Mouse (Mus musculus) spleen, adult 2 months (tissue): ENCODE results near the gene Ldb2. TPM values are rescaled to one million over a fixed set of nuclear protein-coding genes. Genes with fewer than 3 reads are reported as not detected.

Experiments used
- DNase-seq, 2 experiments: peaks; one replicate each; pipeline versions ENCODE4 v3.0.0 to v3.0.0-alpha.2; 2012 to 2021; ENCODE audit warnings: low spot score in 2 of 2, low read depth in 1 of 2
- H3K27ac ChIP-seq: fragments of 200-500 bp; 2 replicates; pipeline ENCODE4 v1.5.1; 2012; ENCODE audit warnings: low read length, inconsistent platforms; ENCODE audit not compliant: insufficient read depth
- H3K27me3 ChIP-seq: fragments of 200-500 bp; 2 replicates; pipeline ENCODE4 v1.6.1; 2012; ENCODE audit warnings: mild to moderate bottlenecking, moderate library complexity, low read length, inconsistent platforms; ENCODE audit not compliant: control insufficient read depth, insufficient read depth
- H3K36me3 ChIP-seq: fragments of 200-500 bp; 2 replicates; pipeline ENCODE4 v1.6.1; 2012; ENCODE audit warnings: mild to moderate bottlenecking, low read length, inconsistent platforms; ENCODE audit not compliant: control insufficient read depth, insufficient read depth
- H3K4me1 ChIP-seq: fragments of 200-500 bp; 2 replicates; pipeline ENCODE4 v1.6.1; 2011; ENCODE audit warnings: inconsistent platforms; ENCODE audit not compliant: control insufficient read depth, insufficient read depth, insufficient read length
- H3K4me3 ChIP-seq: fragments of 200-500 bp; 2 replicates; pipeline ENCODE4 v1.5.1; 2011; ENCODE audit warnings: mild to moderate bottlenecking, inconsistent platforms; ENCODE audit not compliant: insufficient read depth, insufficient read length; ENCODE audit errors: extremely low read depth
- CTCF ChIP-seq: fragments of 200-500 bp; IDR thresholded peaks from 2 replicates; pipeline ENCODE4 v1.5.1; 2011; ENCODE audit warnings: mild to moderate bottlenecking, inconsistent platforms; ENCODE audit not compliant: insufficient read depth, insufficient read length, insufficient replicate concordance; ENCODE audit errors: extremely low read depth
- POLR2A ChIP-seq: fragments of 200-500 bp; IDR thresholded peaks from 2 replicates; pipeline ENCODE4 v1.6.1; 2011; ENCODE audit warnings: low read depth, low read length, inconsistent platforms
- WGBS: fragments of 180-500 bp; shearing (Covaris S2); methylation state at CpG from one replicate; pipeline ENCODE4 v1.1.7; 2018; 5-methylcytosine and 5-hydroxymethylcytosine counted together
- polyA plus RNA-seq: library from polyadenylated mRNA; depleted of rRNA; stranded (reverse); fragments of >200 nt; gene quantifications from 2 replicates; pipeline ENCODE4 v1.2.3, GENCODE M21; 2012

The Ldb2 gene
- polyA plus RNA-seq, 1 experiment: 10.9 TPM

DNA sequence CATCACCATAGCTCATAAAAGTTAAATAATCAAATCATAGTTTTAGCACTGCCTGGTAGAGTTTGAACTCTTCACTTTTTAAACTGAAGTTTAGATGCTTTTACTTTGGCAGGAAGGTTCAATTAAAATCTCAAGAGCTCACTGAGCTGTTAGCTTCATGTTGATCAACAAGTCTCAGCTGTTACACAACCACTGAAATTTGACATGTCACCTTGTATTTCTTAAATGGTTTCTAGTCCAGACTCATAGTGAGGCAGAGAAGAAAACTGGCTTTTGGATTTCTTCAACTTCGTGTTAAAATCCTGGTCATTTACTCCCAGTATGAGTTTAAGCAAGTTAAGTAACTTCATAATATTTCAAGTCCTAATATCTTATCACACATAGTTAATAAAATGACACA, 53.8 kb downstream of the Ldb2 start:
- Histone ChIP-seq H3K27me3 (no peaks in the 10 kb centered on the region), H3K4me1 (no peaks in the 10 kb centered on the region), H3K27ac (no peak overlapping the region), H3K36me3 (no peaks in the 10 kb centered on the region), H3K4me3 (no peak overlapping the region)
- DNase-seq: no peak
- WGBS: 91% methylated on average over 1 of the region's 1 CpGs
- TF ChIP-seq POLR2A: no peak
- TF ChIP-seq CTCF: no peak

DNA sequence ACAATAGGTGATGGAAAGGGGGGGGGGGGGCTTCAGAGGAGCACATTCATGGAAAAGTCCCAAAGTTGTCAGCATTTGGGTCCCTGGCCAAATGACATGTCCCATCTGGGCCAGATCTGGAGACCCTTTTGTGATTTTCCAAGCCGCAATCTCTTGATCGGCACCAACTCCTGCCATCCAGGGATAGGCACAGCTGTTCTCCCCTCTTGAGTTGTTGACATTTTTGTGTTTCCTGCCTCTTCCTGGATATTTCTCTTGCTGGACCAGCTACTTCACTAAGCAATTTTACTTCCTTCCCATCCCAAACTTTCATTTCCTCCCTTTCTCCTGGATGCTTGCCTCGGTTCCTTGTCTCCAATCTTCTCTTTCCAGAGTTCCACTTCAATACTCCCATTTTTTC, 63.1 kb downstream of the Ldb2 start:
- DNase-seq: no peak
- Histone ChIP-seq H3K27ac (no peak overlapping the region), H3K27me3 (no peaks in the 10 kb centered on the region), H3K36me3 (no peaks in the 10 kb centered on the region), H3K4me1 (no peaks in the 10 kb centered on the region), H3K4me3 (no peak overlapping the region)
- 89% methylated on average over 3 of the region's 3 CpGs for WGBS
- TF ChIP-seq CTCF: no peak

DNA sequence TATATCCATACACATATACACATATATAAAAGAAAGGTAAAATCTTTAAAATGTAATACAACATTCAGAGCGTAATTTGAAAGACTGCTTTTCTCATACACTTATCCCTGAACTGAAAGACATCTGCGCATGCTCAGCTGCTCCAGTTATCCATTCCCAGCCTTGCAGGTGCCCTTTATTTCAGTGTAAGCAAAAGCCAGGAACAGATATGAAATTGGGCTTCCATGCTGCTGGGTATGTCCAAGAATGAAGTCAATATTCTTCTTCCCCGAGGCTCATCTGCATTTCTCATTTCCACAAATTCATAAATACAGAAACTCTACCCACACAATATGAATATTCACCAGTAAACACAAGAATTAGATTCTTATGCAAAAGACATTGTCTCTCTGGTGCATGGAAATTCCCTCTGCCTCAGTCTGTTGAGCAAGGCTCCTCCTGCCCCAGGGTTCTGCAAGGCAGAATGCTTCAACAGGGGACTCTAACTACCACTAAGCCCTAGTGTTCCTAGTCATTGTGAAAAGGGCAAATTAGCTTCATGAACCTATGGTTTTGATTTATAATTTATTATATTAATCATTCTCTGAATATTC, 65.3 kb downstream of the Ldb2 start:
- Histone ChIP-seq H3K27me3 (no peaks in the 10 kb centered on the region), H3K36me3 (no peaks in the 10 kb centered on the region), H3K4me1 (no peaks in the 10 kb centered on the region), H3K27ac (no peak overlapping the region), H3K4me3 (no peak overlapping the region)
- TF ChIP-seq POLR2A: no peak
- no peak for TF ChIP-seq CTCF
- DNase-seq: no peak
- WGBS: 86% methylated on average over 3 of the region's 3 CpGs

DNA sequence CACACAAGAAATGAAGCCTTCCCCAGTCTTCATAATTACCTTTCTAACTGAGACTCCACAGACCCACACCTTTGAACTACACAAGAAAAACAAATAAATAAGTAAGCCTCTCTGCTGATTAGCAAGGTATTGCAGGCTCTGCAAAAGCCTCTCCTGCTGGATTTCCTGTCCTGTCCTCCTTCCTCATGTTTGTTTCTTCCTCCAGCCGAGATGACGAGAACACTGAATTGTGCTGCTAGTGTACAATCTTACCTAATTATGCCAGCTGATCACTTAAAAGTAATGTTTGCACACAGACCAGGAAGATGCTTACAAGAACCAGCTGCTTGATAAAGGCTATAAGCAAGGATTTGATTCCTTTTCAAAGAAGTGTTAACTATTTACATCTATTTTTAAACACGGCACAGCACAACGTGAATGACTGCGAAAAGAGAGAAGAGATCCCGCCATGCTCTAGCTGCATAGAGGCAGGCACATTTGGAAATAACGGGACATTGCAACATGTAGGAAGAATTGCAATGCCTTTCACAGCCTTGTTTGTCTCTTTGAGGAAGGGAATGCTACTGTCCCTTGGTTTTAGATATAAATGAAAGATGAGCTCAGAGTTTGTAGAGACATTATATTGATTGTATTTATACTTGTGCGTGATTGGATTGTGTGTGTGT, 69.7 kb downstream of the Ldb2 start:
- 82% methylated on average over 8 of the region's 8 CpGs for WGBS
- H3K27me3 ChIP-seq: no peaks in the 10 kb centered on the region
- H3K4me1 ChIP-seq: no peaks in the 10 kb centered on the region

DNA sequence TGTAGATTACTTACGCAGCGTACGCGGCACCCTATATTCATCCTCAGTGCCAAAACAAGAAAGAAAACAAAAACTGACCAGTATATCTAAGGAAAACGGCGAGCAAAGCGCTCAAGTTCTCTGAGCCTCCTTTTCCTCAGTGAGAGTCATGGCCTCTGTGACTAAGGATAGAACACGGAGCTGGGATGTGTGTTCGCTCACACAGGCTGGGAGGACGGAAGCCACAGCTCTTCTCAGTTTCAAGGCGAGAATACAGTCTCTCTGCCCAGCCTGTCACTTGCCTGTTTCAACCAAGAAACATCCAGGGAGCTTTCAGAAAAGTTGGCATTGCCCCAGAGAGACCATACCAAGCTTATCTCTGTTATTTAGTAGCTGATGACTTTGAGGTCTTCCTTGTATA, 71.5 kb downstream of the Ldb2 start:
- DNase-seq: no peak
- no peaks in the 10 kb centered on the region for H3K36me3 ChIP-seq
- no peak overlapping the region for H3K27ac ChIP-seq
- no peaks in the 10 kb centered on the region for H3K4me1 ChIP-seq
- WGBS: 93% methylated on average over 11 of the region's 11 CpGs
- no peak overlapping the region for H3K4me3 ChIP-seq
- H3K27me3 ChIP-seq: no peaks in the 10 kb centered on the region
- no peak for TF ChIP-seq POLR2A
- no peak for TF ChIP-seq CTCF

More for the DNA sequence above, 69.7 kb downstream of the Ldb2 start:
- H3K27ac ChIP-seq: no peak overlapping the region
- no peak overlapping the region for H3K4me3 ChIP-seq
- no peaks in the 10 kb centered on the region for H3K36me3 ChIP-seq
- no peak for DNase-seq
- TF ChIP-seq POLR2A: no peak
- TF ChIP-seq CTCF: no peak

DNA sequence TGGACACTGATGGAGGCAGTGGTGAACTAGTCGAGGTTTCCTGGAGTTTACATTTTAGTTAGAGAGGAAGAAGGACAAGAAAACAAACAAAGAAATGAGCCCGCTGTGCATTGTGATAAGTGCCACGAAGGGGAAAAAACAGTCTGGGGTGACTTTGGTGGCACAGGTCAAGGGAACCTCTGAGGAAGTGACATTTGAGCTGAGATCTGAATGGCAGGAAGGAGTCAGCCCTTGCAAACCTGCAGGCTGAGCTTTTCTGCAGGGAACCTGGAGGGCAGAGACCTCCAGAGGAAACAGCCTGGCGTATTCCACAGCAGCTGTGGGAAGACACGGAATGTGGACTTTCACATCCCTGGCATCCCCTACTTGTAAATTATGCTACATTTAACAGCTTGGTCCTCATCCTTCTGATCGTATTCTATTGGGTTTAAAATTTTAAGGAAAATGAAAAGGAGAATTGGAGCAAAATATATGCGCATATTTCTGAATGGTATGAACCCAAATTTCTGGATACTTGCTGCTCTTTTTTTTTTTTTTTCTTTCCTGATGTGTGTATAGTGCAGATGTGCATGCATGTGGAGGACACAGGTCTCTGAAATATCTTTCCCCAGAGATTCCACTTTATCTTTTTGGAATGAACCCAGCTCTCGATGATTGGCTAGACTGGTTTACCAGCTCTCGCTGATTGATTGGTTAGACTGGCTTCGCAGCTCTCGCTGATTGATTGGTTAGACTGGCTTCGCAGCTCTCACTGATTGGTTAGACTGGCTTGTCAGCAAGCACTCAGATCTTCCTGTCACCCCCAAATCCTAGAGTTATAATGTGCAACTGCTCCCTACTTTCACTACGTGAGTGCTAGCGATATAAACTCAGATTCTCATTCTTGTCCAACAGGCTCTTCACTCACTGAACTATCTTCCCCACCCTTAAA, 72.7 kb downstream of the Ldb2 start:
- Histone ChIP-seq H3K36me3 (no peaks in the 10 kb centered on the region), H3K4me1 (no peaks in the 10 kb centered on the region), H3K4me3 (no peak overlapping the region), H3K27ac (no peak overlapping the region), H3K27me3 (no peaks in the 10 kb centered on the region)
- TF ChIP-seq CTCF (no peak), POLR2A (no peak)
- 62% methylated on average over 14 of the region's 14 CpGs for WGBS
- DNase-seq: no peak
